Mouse (Mus musculus) olfactory bulb, adult 2 months (tissue): ENCODE data around the gene Iqsec1.

Experiments
- CTCF ChIP-seq: fragments of 200-500 bp; IDR thresholded peaks from 2 replicates; pipeline ENCODE4 v1.5.1; 2012; ENCODE audit warnings: low read depth, mild to moderate bottlenecking, low read length, moderate library complexity; ENCODE audit not compliant: insufficient read depth
- POLR2A ChIP-seq: fragments of 200-500 bp; IDR thresholded peaks from 2 replicates; pipeline ENCODE4 v1.6.1; 2012; ENCODE audit warnings: mild to moderate bottlenecking, low read depth, low read length, moderate library complexity; ENCODE audit not compliant: insufficient read depth

DNA sequence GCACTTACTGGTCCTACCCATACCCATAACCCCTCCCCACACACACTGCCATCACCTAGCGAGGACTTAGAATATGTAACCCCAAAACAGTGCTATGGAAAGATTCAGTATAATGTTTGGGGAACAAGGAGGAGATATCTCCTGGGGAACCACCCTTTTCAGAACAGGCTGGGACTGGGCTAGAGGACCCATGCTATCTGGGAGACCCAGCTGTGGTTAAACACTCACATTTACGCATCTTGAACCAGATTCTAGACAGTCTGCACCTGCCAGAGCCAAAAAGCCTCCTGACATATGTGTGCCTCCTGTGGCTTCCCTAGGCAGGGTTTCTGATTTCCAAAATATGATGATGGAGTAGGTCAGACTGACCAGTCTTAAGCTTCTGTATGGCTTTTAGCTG lies 287.7 kb downstream of the Iqsec1 start:
- TF ChIP-seq POLR2A (no peak), CTCF (no peak)
